Mouse (Mus musculus): Measurements from ENCODE around the gene Mitf. TPM values are rescaled to one million over a fixed set of nuclear protein-coding genes. Genes with fewer than 3 reads are reported as not detected.

The Mitf gene
- polyA plus RNA-seq, 1 experiment from 2014 or later: 1.4 TPM

DNA sequence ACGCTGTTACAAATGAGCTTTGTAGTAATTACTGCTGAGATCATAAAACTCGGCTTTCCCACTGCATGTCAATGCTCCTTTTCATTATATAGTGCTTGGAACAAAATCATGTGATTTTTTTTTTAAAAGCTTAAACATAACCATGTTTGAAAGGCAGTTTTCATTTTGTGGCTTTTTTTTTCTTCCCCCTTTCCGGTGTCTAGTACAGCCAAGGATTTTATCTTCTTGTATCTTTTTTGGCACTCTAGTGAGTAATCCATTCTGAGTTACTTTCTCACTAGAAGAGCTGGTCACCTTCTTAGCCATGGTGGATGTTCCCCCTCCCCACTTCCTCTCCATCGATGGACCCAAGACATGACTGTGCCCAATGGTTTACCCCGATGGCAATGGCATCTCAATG is 91.2 kb downstream of the Mitf start:
- H3K27ac ChIP-seq (ENCODE audit: low read depth, low read length): no peak overlapping the region
- H3K4me1 ChIP-seq (ENCODE audit: control insufficient read depth, insufficient read depth, low read length): no peaks in the 10 kb centered on the region
- no peaks in the 10 kb centered on the region for H3K36me3 ChIP-seq (ENCODE audit: control insufficient read depth, insufficient read depth, low read length)
- no peak overlapping the region for H3K4me2 ChIP-seq (ENCODE audit: low read depth)
- ATAC-seq (ENCODE audit: insufficient read depth, low FRiP score, low TSS enrichment) (no peak), DNase-seq (ENCODE audit: low spot score) (no peak)
- no peak overlapping the region for H3K9ac ChIP-seq (ENCODE audit: low read length)
- H3K27me3 ChIP-seq (ENCODE audit: control insufficient read depth, insufficient read depth, low read length): no peaks in the 10 kb centered on the region
- no peak overlapping the region for H3K4me3 ChIP-seq (ENCODE audit: low read depth, low read length)
- no peaks in the 10 kb centered on the region for H3K9me3 ChIP-seq (ENCODE audit: control insufficient read depth, low read length)
- 70% methylated on average over 5 of the region's 5 CpGs for WGBS

DNA sequence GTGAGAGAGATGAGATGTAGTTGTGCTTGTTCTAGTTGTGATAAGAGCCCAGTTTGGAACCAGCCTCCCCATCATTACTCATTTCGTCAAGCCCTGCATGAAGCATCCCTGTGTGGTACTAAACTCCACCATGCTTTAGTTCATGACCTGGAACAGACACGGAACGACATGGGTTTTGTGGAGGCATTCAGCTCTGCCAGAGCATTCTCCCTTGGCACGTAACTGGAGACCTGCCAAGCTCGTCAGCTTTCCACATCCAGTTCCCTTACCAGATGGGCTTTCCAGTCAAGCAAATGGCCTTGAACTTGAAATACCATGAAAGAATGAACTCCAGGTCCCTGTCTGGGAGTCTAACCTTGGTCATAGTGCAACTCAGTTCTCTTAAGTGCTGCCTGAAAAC is 94.7 kb downstream of the Mitf start:
- Histone ChIP-seq H3K9ac (ENCODE audit: low read length) (no peak overlapping the region), H3K9me3 (ENCODE audit: control insufficient read depth, low read length) (no peaks in the 10 kb centered on the region), H3K27ac (ENCODE audit: low read depth, low read length) (no peak overlapping the region), H3K4me3 (ENCODE audit: low read depth, low read length) (no peak overlapping the region), H3K4me1 (ENCODE audit: control insufficient read depth, insufficient read depth, low read length) (no peaks in the 10 kb centered on the region), H3K27me3 (ENCODE audit: control insufficient read depth, insufficient read depth, low read length) (no peaks in the 10 kb centered on the region), H3K36me3 (ENCODE audit: control insufficient read depth, insufficient read depth, low read length) (no peaks in the 10 kb centered on the region), H3K4me2 (ENCODE audit: low read depth) (no peak overlapping the region)
- 79% methylated on average over 5 of the region's 5 CpGs for WGBS
- ATAC-seq (ENCODE audit: insufficient read depth, low FRiP score, low TSS enrichment) (no peak), DNase-seq (ENCODE audit: low spot score) (no peak)

DNA sequence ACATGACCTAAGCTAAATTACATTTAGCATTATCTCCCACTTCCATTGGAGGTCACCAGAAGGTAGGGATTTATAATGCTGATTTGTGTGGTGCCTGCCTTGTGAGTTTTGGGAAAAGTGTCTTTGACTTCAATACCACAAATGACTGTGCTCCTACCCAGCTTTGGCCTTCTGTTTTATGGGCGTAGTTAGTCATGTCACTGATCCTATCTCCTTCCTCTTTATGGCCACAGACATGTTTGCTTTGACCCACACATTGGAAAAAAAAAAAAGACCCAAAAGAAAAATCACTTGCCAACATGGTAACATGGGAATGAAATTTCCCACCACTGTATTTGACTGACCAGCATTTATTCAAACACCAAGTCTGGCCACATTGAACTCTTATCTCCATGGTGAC is 95.4 kb downstream of the Mitf start:
- Histone ChIP-seq H3K4me3 (ENCODE audit: low read depth, low read length) (no peak overlapping the region), H3K36me3 (ENCODE audit: control insufficient read depth, insufficient read depth, low read length) (no peaks in the 10 kb centered on the region), H3K27me3 (ENCODE audit: control insufficient read depth, insufficient read depth, low read length) (no peaks in the 10 kb centered on the region), H3K9me3 (ENCODE audit: control insufficient read depth, low read length) (no peaks in the 10 kb centered on the region), H3K27ac (ENCODE audit: low read depth, low read length) (no peak overlapping the region), H3K4me2 (ENCODE audit: low read depth) (no peak overlapping the region), H3K9ac (ENCODE audit: low read length) (no peak overlapping the region), H3K4me1 (ENCODE audit: control insufficient read depth, insufficient read depth, low read length) (no peaks in the 10 kb centered on the region)
- no peak for ATAC-seq (ENCODE audit: insufficient read depth, low FRiP score, low TSS enrichment)
- DNase-seq (ENCODE audit: low spot score): no peak
- 82% methylated on average over 1 of the region's 1 CpGs for WGBS

DNA sequence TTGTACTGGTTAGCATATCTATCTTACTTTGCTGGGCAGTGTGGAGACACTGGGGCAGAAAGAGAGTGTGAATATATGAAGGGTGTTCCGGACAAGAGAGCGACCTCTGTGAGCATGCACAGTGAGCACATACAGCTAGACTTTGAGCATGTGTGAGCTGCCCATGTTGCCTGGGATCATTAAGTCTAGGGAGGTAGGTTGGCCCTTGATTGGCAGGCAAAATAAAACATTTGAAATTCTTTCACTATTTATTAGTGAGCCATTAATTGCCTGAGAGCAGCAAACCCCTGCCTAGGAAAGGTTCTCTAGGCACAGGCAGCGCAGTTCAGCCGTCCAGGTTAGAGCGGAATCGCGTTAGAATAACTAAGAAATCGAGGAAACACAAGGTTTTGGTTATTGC is 107.9 kb downstream of the Mitf start:
- H3K4me1 ChIP-seq (ENCODE audit: control insufficient read depth, insufficient read depth, low read length): no peaks in the 10 kb centered on the region
- ATAC-seq (ENCODE audit: insufficient read depth, low FRiP score, low TSS enrichment): no peak
- 94% methylated on average over 8 of the region's 8 CpGs for WGBS

DNA sequence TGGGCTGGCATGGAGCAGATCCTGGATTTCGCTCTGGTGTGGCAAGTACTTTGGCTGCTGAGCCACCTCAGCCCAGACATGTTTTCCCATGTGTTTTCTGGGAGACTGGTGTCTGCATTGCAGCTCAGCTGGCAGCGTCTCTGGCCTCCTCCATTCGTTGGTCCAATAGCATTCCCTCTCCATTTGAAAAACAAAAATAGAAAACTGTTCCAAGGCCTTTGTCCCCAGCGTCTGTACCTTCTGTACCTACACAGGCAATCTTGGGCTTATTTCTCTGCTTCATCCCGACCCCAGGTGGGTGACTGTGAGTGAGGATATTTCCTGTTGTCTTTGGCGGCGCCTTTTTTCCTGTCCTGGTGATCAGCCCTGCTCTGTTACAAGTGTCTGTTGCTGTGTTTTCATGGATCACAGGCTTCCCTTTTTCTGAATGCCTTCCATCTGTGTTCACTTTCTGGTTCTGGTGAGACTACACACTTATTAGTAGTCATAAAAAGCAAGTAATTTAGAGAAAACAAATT is 109.6 kb downstream of the Mitf start:
- whole genome bisulfite sequencing: 77% methylated on average over 7 of the region's 7 CpGs
- Histone ChIP-seq H3K4me3 (ENCODE audit: low read depth, low read length) (no peak overlapping the region), H3K9ac (ENCODE audit: low read length) (no peak overlapping the region), H3K36me3 (ENCODE audit: control insufficient read depth, insufficient read depth, low read length) (no peaks in the 10 kb centered on the region), H3K4me1 (ENCODE audit: control insufficient read depth, insufficient read depth, low read length) (no peaks in the 10 kb centered on the region), H3K27me3 (ENCODE audit: control insufficient read depth, insufficient read depth, low read length) (no peaks in the 10 kb centered on the region), H3K9me3 (ENCODE audit: control insufficient read depth, low read length) (no peaks in the 10 kb centered on the region), H3K27ac (ENCODE audit: low read depth, low read length) (no peak overlapping the region), H3K4me2 (ENCODE audit: low read depth) (no peak overlapping the region)
- DNase-seq (ENCODE audit: low spot score) (no peak), ATAC-seq (ENCODE audit: insufficient read depth, low FRiP score, low TSS enrichment) (no peak)

More for the DNA sequence above, 107.9 kb downstream of the Mitf start:
- DNase-seq (ENCODE audit: low spot score): no peak
- no peaks in the 10 kb centered on the region for H3K9me3 ChIP-seq (ENCODE audit: control insufficient read depth, low read length)
- no peak overlapping the region for H3K4me2 ChIP-seq (ENCODE audit: low read depth)
- H3K4me3 ChIP-seq (ENCODE audit: low read depth, low read length): no peak overlapping the region
- no peak overlapping the region for H3K9ac ChIP-seq (ENCODE audit: low read length)
- no peaks in the 10 kb centered on the region for H3K36me3 ChIP-seq (ENCODE audit: control insufficient read depth, insufficient read depth, low read length)
- no peaks in the 10 kb centered on the region for H3K27me3 ChIP-seq (ENCODE audit: control insufficient read depth, insufficient read depth, low read length)
- H3K27ac ChIP-seq (ENCODE audit: low read depth, low read length): no peak overlapping the region

DNA sequence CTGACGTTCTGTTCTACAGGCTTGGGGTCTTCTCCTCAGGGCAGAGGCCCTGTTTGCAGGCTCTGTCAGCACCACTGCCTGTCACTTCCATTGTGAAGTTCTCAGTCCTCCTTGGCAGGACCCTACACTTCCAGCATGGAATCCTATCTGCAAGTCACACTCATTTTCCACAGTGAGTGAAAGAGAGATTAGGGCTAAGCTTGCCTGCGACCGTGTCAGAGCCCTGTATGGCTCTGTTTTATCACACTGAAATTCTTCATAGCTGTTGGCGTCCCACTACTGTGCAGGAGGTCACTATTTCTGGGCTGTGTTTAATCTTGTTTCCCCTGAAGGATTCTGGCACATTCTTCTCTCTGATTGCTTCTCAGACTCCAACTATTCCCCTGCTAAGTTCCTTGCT is 111.2 kb downstream of the Mitf start:
- H3K4me1 ChIP-seq (ENCODE audit: control insufficient read depth, insufficient read depth, low read length): no peaks in the 10 kb centered on the region
- H3K9me3 ChIP-seq (ENCODE audit: control insufficient read depth, low read length): no peaks in the 10 kb centered on the region
- no peaks in the 10 kb centered on the region for H3K27me3 ChIP-seq (ENCODE audit: control insufficient read depth, insufficient read depth, low read length)
- H3K27ac ChIP-seq (ENCODE audit: low read depth, low read length): no peak overlapping the region
- H3K4me2 ChIP-seq (ENCODE audit: low read depth): no peak overlapping the region
- WGBS: 67% methylated on average over 4 of the region's 4 CpGs
- no peak overlapping the region for H3K4me3 ChIP-seq (ENCODE audit: low read depth, low read length)
- DNase-seq (ENCODE audit: low spot score) (no peak), ATAC-seq (ENCODE audit: insufficient read depth, low FRiP score, low TSS enrichment) (no peak)
- no peaks in the 10 kb centered on the region for H3K36me3 ChIP-seq (ENCODE audit: control insufficient read depth, insufficient read depth, low read length)
- H3K9ac ChIP-seq (ENCODE audit: low read length): no peak overlapping the region

DNA sequence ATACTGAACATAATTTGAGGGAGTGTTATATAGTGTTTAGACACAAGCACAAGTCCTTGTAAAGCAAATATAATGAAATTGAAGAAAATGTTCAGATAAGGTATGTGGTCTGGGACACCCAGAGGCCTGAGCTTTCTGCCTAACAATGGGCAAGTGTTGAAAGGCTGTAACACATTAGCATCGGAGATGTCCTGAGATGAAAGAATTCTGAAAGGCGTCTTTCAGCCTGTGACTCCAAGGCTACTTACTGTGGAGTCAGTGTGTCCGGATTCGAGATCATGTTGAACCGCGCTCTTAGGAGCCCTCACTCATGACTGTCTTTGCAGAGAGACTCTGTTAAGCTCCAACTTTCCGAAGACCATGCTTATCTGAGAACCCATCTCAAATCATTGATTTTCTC is 111.6 kb downstream of the Mitf start:
- WGBS: 65% methylated on average over 7 of the region's 7 CpGs
- Histone ChIP-seq H3K9me3 (ENCODE audit: control insufficient read depth, low read length) (no peaks in the 10 kb centered on the region), H3K27me3 (ENCODE audit: control insufficient read depth, insufficient read depth, low read length) (no peaks in the 10 kb centered on the region), H3K27ac (ENCODE audit: low read depth, low read length) (no peak overlapping the region), H3K4me1 (ENCODE audit: control insufficient read depth, insufficient read depth, low read length) (no peaks in the 10 kb centered on the region), H3K9ac (ENCODE audit: low read length) (no peak overlapping the region), H3K36me3 (ENCODE audit: control insufficient read depth, insufficient read depth, low read length) (no peaks in the 10 kb centered on the region), H3K4me2 (ENCODE audit: low read depth) (no peak overlapping the region), H3K4me3 (ENCODE audit: low read depth, low read length) (no peak overlapping the region)
- DNase-seq (ENCODE audit: low spot score) (no peak), ATAC-seq (ENCODE audit: insufficient read depth, low FRiP score, low TSS enrichment) (no peak)

DNA sequence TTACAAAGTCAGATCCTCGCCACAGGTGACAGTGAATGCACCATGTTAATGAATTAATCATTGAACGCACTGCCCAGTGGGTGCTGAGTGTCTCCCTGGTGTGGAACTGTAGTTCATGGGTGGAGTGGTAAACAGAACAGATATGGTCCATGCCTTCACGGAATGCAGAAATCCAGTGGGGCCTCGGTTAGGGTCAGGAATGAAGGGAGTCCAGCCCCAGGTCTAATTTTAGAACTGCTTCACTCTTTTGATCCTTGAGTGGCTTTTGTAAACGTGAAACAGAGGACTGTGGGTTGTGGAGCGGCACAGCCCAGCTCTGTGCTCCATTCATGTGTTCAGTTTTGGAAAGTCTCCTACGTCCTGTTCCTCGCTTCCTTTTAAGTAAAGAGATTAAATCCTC is 112.4 kb downstream of the Mitf start:
- Histone ChIP-seq H3K9ac (ENCODE audit: low read length) (no peak overlapping the region), H3K36me3 (ENCODE audit: control insufficient read depth, insufficient read depth, low read length) (no peaks in the 10 kb centered on the region), H3K9me3 (ENCODE audit: control insufficient read depth, low read length) (no peaks in the 10 kb centered on the region), H3K27ac (ENCODE audit: low read depth, low read length) (no peak overlapping the region), H3K4me1 (ENCODE audit: control insufficient read depth, insufficient read depth, low read length) (no peaks in the 10 kb centered on the region), H3K27me3 (ENCODE audit: control insufficient read depth, insufficient read depth, low read length) (no peaks in the 10 kb centered on the region), H3K4me2 (ENCODE audit: low read depth) (no peak overlapping the region), H3K4me3 (ENCODE audit: low read depth, low read length) (no peak overlapping the region)
- ATAC-seq (ENCODE audit: insufficient read depth, low FRiP score, low TSS enrichment) (no peak), DNase-seq (ENCODE audit: low spot score) (no peak)
- WGBS: 75% methylated on average over 8 of the region's 8 CpGs

DNA sequence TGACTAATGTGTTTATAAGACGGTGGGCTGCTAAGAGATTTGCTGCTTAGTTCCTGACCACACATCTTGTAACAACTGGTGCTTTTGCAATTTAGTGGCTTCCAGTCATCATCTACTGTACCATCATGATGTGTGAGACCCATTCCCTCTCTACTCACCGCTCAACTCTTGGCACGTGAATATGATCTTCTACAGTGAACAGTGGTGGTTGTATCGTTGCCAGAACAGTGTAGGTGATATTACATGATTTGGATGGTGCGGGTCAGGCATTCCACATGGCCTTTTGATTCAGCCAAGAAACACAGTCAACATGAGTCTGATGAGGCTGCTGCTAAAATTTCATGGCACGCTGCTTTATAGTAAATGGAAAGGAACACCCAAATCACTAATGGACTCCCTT is 114.7 kb downstream of the Mitf start:
- H3K36me3 ChIP-seq (ENCODE audit: control insufficient read depth, insufficient read depth, low read length): no peaks in the 10 kb centered on the region

More for the DNA sequence above, 114.7 kb downstream of the Mitf start:
- no peaks in the 10 kb centered on the region for H3K4me1 ChIP-seq (ENCODE audit: control insufficient read depth, insufficient read depth, low read length)
- ATAC-seq (ENCODE audit: insufficient read depth, low FRiP score, low TSS enrichment): no peak
- WGBS: 93% methylated on average over 6 of the region's 6 CpGs
- no peak overlapping the region for H3K4me2 ChIP-seq (ENCODE audit: low read depth)
- no peak overlapping the region for H3K27ac ChIP-seq (ENCODE audit: low read depth, low read length)
- H3K27me3 ChIP-seq (ENCODE audit: control insufficient read depth, insufficient read depth, low read length): no peaks in the 10 kb centered on the region
- no peak overlapping the region for H3K4me3 ChIP-seq (ENCODE audit: low read depth, low read length)
- DNase-seq (ENCODE audit: low spot score): no peak
- H3K9me3 ChIP-seq (ENCODE audit: control insufficient read depth, low read length): no peaks in the 10 kb centered on the region
- H3K9ac ChIP-seq (ENCODE audit: low read length): no peak overlapping the region

All from neural tube, embryonic 11.5 days (tissue).